Mouse (Mus musculus): ENCODE data around the gene Magi1.

DNA sequence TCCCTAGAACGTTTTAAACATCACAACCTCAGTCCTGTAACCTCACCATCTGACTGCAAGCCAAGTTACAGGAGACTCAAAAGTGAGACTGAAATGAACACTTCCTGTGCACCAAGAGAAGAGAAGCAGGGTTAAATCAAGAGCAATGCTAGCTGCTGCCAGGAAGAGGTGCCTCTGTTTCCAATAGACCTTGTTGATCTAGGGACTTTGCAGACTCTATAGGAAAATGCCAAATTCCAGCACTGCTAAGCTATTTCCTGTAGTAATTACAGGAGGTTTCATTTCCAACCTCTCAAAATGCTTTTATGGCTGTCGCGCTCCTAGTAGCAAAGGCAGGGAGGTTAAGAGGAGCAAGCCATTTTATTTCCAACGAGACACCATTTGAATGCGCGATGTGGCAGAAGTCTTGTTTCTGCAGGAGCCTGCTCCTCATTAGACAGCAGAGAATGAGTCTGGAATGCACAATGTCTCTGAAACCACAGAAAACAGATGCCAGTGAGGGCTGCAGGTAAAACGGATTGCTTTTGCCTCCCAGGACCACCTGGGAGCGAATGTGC lies 222.2 kb downstream of the Magi1 start:
- no peak for TF ChIP-seq EP300 (IDR thresholded peaks at IDR 0.05; ENCODE audit: insufficient read depth, low read depth, low read length)
- TF ChIP-seq POLR2A (IDR thresholded peaks at IDR 0.05; ENCODE audit: insufficient read depth, low read depth, low read length), result no peak
